Mouse (Mus musculus): ENCODE measurements around the gene Fam229a. TPM values are rescaled to one million over a fixed set of nuclear protein-coding genes. Genes with fewer than 3 reads are reported as not detected.
"Not testable (repeated sequence)": the region's sequence is repeated elsewhere in the genome, so short reads cannot be mapped to it uniquely, and the experiment has no call there.

Gene Fam229a
- polyA plus RNA-seq, 2 experiments from 2014 or later = not detected

- peak; percentile 87 for ATAC-seq
These were observed 34.3 kb downstream of the Fam229a start for GRCm38 (mm10) chr4:129525338-129525737.

- no peak for ATAC-seq
These were observed 34.9 kb downstream of the Fam229a start for GRCm38 (mm10) chr4:129525889-129526288.

- not testable (repeated sequence) for ATAC-seq
These were observed 37.9 kb downstream of the Fam229a start for GRCm38 (mm10) chr4:129528901-129529300.

GRCm38 (mm10) chr4:129540012-129540411 is 49.0 kb downstream of the Fam229a start:
- ATAC-seq = no peak

Other genes with a start within 250 kb of the Fam229a start
- gene C77080, start 229.8 kb upstream of the Fam229a start, polyA plus RNA-seq (2017; shearing (Covaris generic)) = under 1 TPM; 0.20 to 0.27 TPM
- under 1 TPM in 1 of 2 experiments, not detected in 1; 0.46 TPM for gene Sync, start 203.6 kb upstream of the Fam229a start, polyA plus RNA-seq (2017; shearing (Covaris generic))
- gene Rbbp4, start 155.8 kb upstream of the Fam229a start, polyA plus RNA-seq (2017; shearing (Covaris generic)) = 100 to 1,000 TPM; 252 to 315 TPM
- gene Zbtb8os, start 155.5 kb upstream of the Fam229a start, polyA plus RNA-seq (2017; shearing (Covaris generic)) = 10 to 100 TPM; 79.6 to 86.0 TPM
- gene Zbtb8a, start 113.1 kb upstream of the Fam229a start, polyA plus RNA-seq (2017; shearing (Covaris generic)) = 1 to 10 TPM; 9.6 to 9.8 TPM
- not detected for gene Zbtb8b, start 50.3 kb upstream of the Fam229a start, polyA plus RNA-seq (2017; shearing (Covaris generic))
- gene Bsdc1, start 29.6 kb upstream of the Fam229a start, polyA plus RNA-seq (2017; shearing (Covaris generic)) = 10 to 100 TPM; 30.8 to 37.9 TPM
- not detected for gene Tssk3, start 168 bp upstream of the Fam229a start, polyA plus RNA-seq (2017; shearing (Covaris generic))
- 1 to 10 TPM; 2.3 to 2.6 TPM for gene Marcksl1, start 22.4 kb downstream of the Fam229a start, polyA plus RNA-seq (2017; shearing (Covaris generic))
- 100 to 1,000 TPM; 270 to 328 TPM for gene Hdac1, start 51.5 kb downstream of the Fam229a start, polyA plus RNA-seq (2017; shearing (Covaris generic))
- gene Lck, start 82.5 kb downstream of the Fam229a start, polyA plus RNA-seq (2017; shearing (Covaris generic)) = 1,000 to 10,000 TPM; 1,549 to 2,173 TPM
- under 1 TPM in 1 of 2 experiments, not detected in 1; 0.86 TPM for gene Fam167b, start 87.4 kb downstream of the Fam229a start, polyA plus RNA-seq (2017; shearing (Covaris generic))
- 100 to 1,000 TPM; 337 to 353 TPM for gene Eif3i, start 109.5 kb downstream of the Fam229a start, polyA plus RNA-seq (2017; shearing (Covaris generic))
- gene Tmem234, start 109.5 kb downstream of the Fam229a start, polyA plus RNA-seq (2017; shearing (Covaris generic)) = 100 to 1,000 TPM; 254 to 306 TPM
- 1 to 10 TPM; 3.9 to 7.0 TPM for gene Dcdc2b, start 123.1 kb downstream of the Fam229a start, polyA plus RNA-seq (2017; shearing (Covaris generic))
- gene Iqcc, start 127.9 kb downstream of the Fam229a start, polyA plus RNA-seq (2017; shearing (Covaris generic)) = 10 to 100 TPM; 48.4 to 68.7 TPM
- gene Ccdc28b, start 132.8 kb downstream of the Fam229a start, polyA plus RNA-seq (2017; shearing (Covaris generic)) = 10 to 100 TPM; 28.6 to 39.5 TPM
- gene Txlna, start 149.9 kb downstream of the Fam229a start, polyA plus RNA-seq (2017; shearing (Covaris generic)) = 10 to 100 TPM; 19.8 to 29.3 TPM
- gene Kpna6, start 181.6 kb downstream of the Fam229a start, polyA plus RNA-seq (2017; shearing (Covaris generic)) = 10 to 100 TPM; 11.8 to 12.0 TPM
- gene Tmem39b, start 205.6 kb downstream of the Fam229a start, polyA plus RNA-seq (2017; shearing (Covaris generic)) = 10 to 100 TPM in 1 of 2 experiments, 1 to 10 TPM in 1; 8.1 to 16.8 TPM